Mouse (Mus musculus): ENCODE results near the gene Dbx2.

The Dbx2 gene

DNA sequence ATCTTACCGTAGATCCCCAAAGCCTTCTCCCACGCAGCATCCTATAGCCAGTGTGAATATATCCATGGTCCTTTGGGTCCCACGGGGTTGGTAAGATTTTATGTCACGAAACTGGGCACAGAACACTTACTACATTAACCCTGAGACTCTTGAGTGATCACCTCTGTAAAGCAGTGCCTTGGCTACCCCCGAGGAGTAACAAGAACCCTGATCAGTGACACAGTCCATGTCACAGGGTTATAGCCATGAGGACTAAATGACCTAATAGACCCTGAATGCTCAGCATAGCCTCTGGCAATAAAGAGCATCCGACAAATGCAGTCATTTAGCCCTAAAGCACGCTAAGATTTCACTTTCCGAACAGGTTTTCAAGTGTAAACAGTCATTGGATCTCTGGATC lies 33.0 kb downstream of the Dbx2 start:
- DNase-seq (ENCODE audit: low spot score), result no peak

DNA sequence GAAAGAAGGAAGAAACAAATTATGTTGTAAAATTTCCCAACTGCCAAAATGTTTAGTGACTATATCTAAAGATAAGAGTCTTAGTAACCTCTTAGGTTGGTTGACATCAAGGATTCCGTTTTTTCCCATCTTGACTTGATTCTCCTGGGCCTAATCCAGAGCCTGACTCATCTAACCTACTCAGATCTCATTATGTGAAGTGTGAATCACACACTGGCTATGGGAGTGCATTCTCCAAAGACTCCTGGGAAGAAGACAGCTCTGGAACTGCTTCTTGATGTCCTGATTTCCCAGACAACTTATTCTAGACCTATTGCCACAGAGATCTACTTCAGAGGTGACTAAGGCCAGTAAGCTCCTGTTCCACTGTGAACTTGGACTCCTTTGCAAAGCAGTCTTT lies 43.2 kb downstream of the Dbx2 start:
- DNase-seq (ENCODE audit: low spot score), result no peak

DNA sequence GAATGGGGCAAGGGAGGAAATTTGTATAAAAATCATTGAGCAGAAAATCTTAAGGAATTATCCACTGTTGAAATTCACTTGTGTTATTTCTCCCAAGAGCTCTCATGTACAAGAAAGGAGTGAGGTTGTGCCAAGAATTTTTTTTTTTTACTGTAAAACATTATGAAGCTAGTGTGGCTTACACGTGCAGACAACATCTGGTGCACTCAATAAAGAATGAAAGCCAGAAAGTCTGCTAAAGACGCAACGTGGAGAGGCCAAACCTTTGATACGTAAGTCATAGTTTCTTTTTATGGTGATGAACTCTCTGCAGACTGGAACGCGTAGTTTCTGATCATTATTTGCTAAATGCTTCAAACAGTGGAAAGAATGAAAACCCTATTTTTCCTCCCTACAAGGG lies 54.6 kb downstream of the Dbx2 start:
- no peak for DNase-seq (ENCODE audit: low spot score)

DNA sequence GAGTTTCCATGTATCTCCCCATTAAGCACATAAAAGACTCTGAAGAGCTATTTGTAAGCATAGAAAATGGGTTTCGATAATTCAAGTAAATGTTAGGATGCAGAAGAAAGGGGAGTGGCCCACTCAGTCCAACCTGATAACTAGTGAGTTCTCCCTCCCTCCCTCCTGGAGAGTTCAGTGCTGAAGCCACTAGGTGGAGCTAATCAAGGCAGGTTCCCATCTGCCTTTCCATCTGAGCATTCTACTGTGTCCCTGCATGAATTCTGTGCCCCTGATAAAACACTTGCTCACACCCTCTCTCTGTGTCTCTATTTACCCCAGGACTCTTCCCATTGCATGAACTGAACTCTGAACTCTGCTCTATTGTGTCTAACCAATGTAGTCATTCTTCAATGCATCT lies 57.1 kb downstream of the Dbx2 start:
- DNase-seq (ENCODE audit: low spot score), result peak; percentile 72

DNA sequence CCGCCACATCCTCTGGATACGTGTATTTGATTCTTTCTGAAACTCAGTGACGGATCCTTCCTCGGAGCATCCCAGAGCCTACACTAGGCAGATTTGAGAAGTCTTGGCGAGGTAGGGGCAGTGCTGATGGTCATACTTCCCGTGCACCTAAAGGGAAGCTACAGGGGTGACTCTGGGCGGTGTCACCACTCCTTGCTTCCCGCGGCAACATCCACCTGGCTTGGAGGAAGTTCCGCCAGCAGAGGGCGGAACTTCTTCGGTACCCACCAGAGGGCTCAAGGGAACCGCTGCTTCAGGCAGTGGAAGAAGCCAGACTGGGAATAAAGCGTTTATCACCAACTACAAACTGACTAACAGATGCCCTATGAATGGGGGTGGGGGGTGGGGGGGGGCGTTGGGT lies 68.9 kb downstream of the Dbx2 start:
- DNase-seq (ENCODE audit: low spot score), result no peak

DNA sequence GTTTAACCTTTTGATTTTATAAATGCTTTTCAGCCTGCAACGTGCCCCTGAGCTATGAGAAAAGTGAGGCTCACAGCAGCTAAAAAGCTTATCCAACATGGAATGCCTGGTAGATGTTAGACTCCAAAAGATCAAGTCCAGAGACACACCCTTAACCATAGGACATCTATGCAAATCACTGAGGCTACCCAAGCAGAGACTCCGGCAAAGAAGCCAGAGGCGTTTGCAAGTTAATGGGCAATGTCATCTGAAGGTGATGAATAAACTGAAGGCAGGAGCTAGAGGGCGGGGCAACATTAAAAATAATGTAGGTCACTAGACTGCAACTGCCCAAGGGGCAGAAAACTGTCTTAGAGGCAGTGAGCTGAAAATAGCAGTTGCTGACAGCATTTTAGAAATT lies 70.9 kb downstream of the Dbx2 start:
- no peak for DNase-seq (ENCODE audit: low spot score)

DNA sequence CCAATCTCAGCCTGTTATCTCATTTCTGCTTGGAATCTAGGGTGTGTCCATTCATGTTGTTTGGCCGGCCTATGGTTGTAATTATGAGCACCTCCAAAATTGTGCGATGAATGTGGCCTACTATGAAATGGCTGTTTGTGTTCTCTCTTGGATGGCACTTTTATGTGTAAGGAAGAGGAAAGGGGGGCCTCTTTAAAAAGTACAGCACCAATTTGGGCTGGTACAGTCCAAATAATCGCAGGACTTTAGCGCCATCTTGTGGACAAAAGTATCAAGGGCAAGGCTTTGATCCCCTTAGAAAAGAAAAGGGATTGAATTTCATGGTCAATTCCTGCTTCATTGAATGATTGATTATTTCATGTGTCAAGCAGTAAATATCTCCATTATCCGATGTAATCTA lies 81.1 kb downstream of the Dbx2 start:
- DNase-seq (ENCODE audit: low spot score), result peak; percentile 80
